Mouse (Mus musculus) CH12.LX (cell line): ENCODE results near the gene Ak9. TPM values are rescaled to one million over a fixed set of nuclear protein-coding genes. Genes with fewer than 3 reads are reported as not detected.
"Not testable (repeated sequence)": the region's sequence is repeated elsewhere in the genome, so short reads cannot be mapped to it uniquely, and the experiment has no call there.

ENCODE experiments used
- DNase-seq: peaks from one replicate; pipeline ENCODE4 v3.0.0-alpha.2; 2013; ENCODE audit errors: extremely low read depth
- H3K27ac ChIP-seq: 2 replicates; pipeline ENCODE4 v1.5.1; 2012; ENCODE audit warnings: low read depth, mild to moderate bottlenecking, control low read depth, moderate library complexity; ENCODE audit not compliant: insufficient read depth
- H3K27me3 ChIP-seq: replicated peaks from 2 replicates; pipeline ENCODE3; 2012; ENCODE audit warnings: inconsistent platforms
- H3K36me3 ChIP-seq, 2 experiments: replicated peaks in 1 of 2; 2 replicates each; pipeline versions ENCODE3 to v1.6.1; 2012; ENCODE audit warnings: inconsistent platforms in 1 of 2, low read length in 1 of 2, mild to moderate bottlenecking in 1 of 2, mixed read lengths in 1 of 2, moderate library complexity in 1 of 2; ENCODE audit not compliant: control insufficient read depth in 1 of 2, insufficient read depth in 1 of 2
- H3K4me1 ChIP-seq, 2 experiments: 2 replicates each; pipeline ENCODE4 v1.6.1; 2012; ENCODE audit warnings: inconsistent platforms in 1 of 2, moderate library complexity in 1 of 2; ENCODE audit not compliant: insufficient read depth in 2 of 2, control insufficient read depth in 1 of 2
- H3K4me2 ChIP-seq: 2 replicates; pipeline ENCODE4 v1.6.1; 2012; ENCODE audit warnings: low read depth, mild to moderate bottlenecking, control low read depth; ENCODE audit not compliant: poor library complexity, insufficient read depth, severe bottlenecking
- H3K4me3 ChIP-seq, 3 experiments: fragments of 150-350 bp in 1 of 3; sonication (generic) in 1 of 3; replicated peaks in 1 of 3; 2 replicates each; pipeline versions ENCODE3 to v1.5.1; 2011 to 2012; ENCODE audit warnings: low read depth in 2 of 3, low read length in 2 of 3, mild to moderate bottlenecking in 2 of 3, moderate library complexity in 2 of 3, control low read depth in 1 of 3, improper control_type of control experiment in 1 of 3, inconsistent platforms in 1 of 3, mixed read lengths in 1 of 3; ENCODE audit not compliant: poor library complexity in 1 of 3
- H3K79me2 ChIP-seq: replicated peaks from 2 replicates; pipeline ENCODE4 v1.6.1; 2012; ENCODE audit warnings: mild to moderate bottlenecking, moderate library complexity; ENCODE audit not compliant: control insufficient read depth, poor library complexity, insufficient read depth, severe bottlenecking; ENCODE audit errors: extremely low read depth
- H3K9ac ChIP-seq: 2 replicates; pipeline ENCODE4 v1.6.1; 2012; ENCODE audit warnings: low read depth, mild to moderate bottlenecking, control low read depth, moderate library complexity; ENCODE audit not compliant: insufficient read depth
- H3K9me3 ChIP-seq: replicated peaks from 2 replicates; pipeline ENCODE3; 2012; ENCODE audit warnings: low read length, inconsistent platforms, mixed read lengths
- CHD2 ChIP-seq: IDR thresholded peaks from 2 replicates; pipeline ENCODE4 v1.6.1; 2011; ENCODE audit warnings: low read length, improper control_type of control experiment
- CTCF ChIP-seq, 2 experiments: IDR thresholded peaks in 1 of 2; conservative IDR thresholded peaks in 1 of 2; 2 replicates each; pipeline ENCODE4 v1.5.1; 2011 to 2012; ENCODE audit warnings: low read depth in 2 of 2, low read length in 2 of 2, improper control_type of control experiment in 1 of 2, inconsistent platforms in 1 of 2, mild to moderate bottlenecking in 1 of 2, moderate library complexity in 1 of 2
- E2F4 ChIP-seq: IDR thresholded peaks from 2 replicates; pipeline ENCODE4 v1.6.1; 2011; ENCODE audit warnings: low read depth, low read length, improper control_type of control experiment; ENCODE audit not compliant: insufficient replicate concordance
- ELF1 ChIP-seq: IDR thresholded peaks from 2 replicates; pipeline ENCODE4 v1.6.1; 2014; ENCODE audit warnings: low read depth, mild to moderate bottlenecking, inconsistent platforms, low read length, improper control_type of control experiment
- ETS1 ChIP-seq: conservative IDR thresholded peaks from 2 replicates; pipeline ENCODE4 v1.6.1; 2012; ENCODE audit warnings: low read depth, mild to moderate bottlenecking, inconsistent platforms, low read length, improper control_type of control experiment, moderate library complexity
- GABPA ChIP-seq: IDR thresholded peaks from 2 replicates; pipeline ENCODE4 v1.6.1; 2012; ENCODE audit warnings: low read depth, low read length, improper control_type of control experiment, inconsistent platforms; ENCODE audit not compliant: insufficient replicate concordance
- HCFC1 ChIP-seq: IDR thresholded peaks from 2 replicates; pipeline ENCODE4 v1.6.1; 2012; ENCODE audit warnings: low read depth, mild to moderate bottlenecking, inconsistent platforms, low read length, improper control_type of control experiment
- JUN ChIP-seq: IDR thresholded peaks from 2 replicates; pipeline ENCODE4 v1.6.1; 2011; ENCODE audit warnings: low read depth, mild to moderate bottlenecking, low read length, improper control_type of control experiment, moderate library complexity; ENCODE audit not compliant: insufficient read depth
- JUND ChIP-seq: conservative IDR thresholded peaks from 2 replicates; pipeline ENCODE4 v1.6.1; 2011; ENCODE audit warnings: low read depth, low read length, improper control_type of control experiment
- MAFK ChIP-seq: IDR thresholded peaks from 2 replicates; pipeline ENCODE4 v1.6.1; 2011; ENCODE audit warnings: low read length, improper control_type of control experiment; ENCODE audit not compliant: insufficient replicate concordance
- MAZ ChIP-seq: IDR thresholded peaks from 2 replicates; pipeline ENCODE4 v1.6.1; 2012; ENCODE audit warnings: low read depth, mild to moderate bottlenecking, inconsistent platforms, low read length, improper control_type of control experiment, moderate library complexity
- MEF2A ChIP-seq: IDR thresholded peaks from 2 replicates; pipeline ENCODE4 v1.6.1; 2014; ENCODE audit warnings: low read depth, mild to moderate bottlenecking, inconsistent platforms, low read length, improper control_type of control experiment, borderline replicate concordance
- MXI1 ChIP-seq: IDR thresholded peaks from 2 replicates; pipeline ENCODE4 v1.6.1; 2011; ENCODE audit warnings: mild to moderate bottlenecking, low read depth, low read length, improper control_type of control experiment
- MYC ChIP-seq: IDR thresholded peaks from 2 replicates; pipeline ENCODE4 v1.6.1; 2011; ENCODE audit warnings: low read depth, mild to moderate bottlenecking, improper control_type of control experiment, low read length
- NELFE ChIP-seq: IDR thresholded peaks from 2 replicates; pipeline ENCODE4 v1.6.1; 2011; ENCODE audit warnings: low read depth, low read length, improper control_type of control experiment
- POLR2AphosphoS2 ChIP-seq: IDR thresholded peaks from 2 replicates; pipeline ENCODE4 v1.6.1; 2011; ENCODE audit warnings: low read depth, low read length, improper control_type of control experiment
- RAD21 ChIP-seq: IDR thresholded peaks from 2 replicates; pipeline ENCODE4 v1.6.1; 2011; ENCODE audit warnings: low read depth, mild to moderate bottlenecking, low read length, improper control_type of control experiment, moderate library complexity
- SIN3A ChIP-seq: IDR thresholded peaks from 2 replicates; pipeline ENCODE4 v1.6.1; 2012; ENCODE audit warnings: low read length, improper control_type of control experiment, inconsistent platforms
- SMC3 ChIP-seq: IDR thresholded peaks from 2 replicates; pipeline ENCODE4 v1.6.1; 2011; ENCODE audit warnings: low read depth, low read length, improper control_type of control experiment
- TBP ChIP-seq: conservative IDR thresholded peaks from 2 replicates; pipeline ENCODE4 v1.6.1; 2011; ENCODE audit warnings: low read depth, low read length, improper control_type of control experiment
- ZC3H11A ChIP-seq: IDR thresholded peaks from 2 replicates; pipeline ENCODE4 v1.6.1; 2012; ENCODE audit warnings: low read depth, mild to moderate bottlenecking, inconsistent platforms, low read length, improper control_type of control experiment
- ZKSCAN1 ChIP-seq: IDR thresholded peaks from 2 replicates; pipeline ENCODE4 v1.6.1; 2012; ENCODE audit warnings: low read depth, inconsistent platforms, low read length, improper control_type of control experiment, borderline replicate concordance
- ZMIZ1 ChIP-seq: IDR thresholded peaks from 2 replicates; pipeline ENCODE4 v1.6.1; 2012; ENCODE audit warnings: low read depth, mild to moderate bottlenecking, inconsistent platforms, low read length, improper control_type of control experiment
- ZNF384 ChIP-seq: IDR thresholded peaks from 2 replicates; pipeline ENCODE4 v1.6.1; 2012; ENCODE audit warnings: low read depth, low read length, improper control_type of control experiment, inconsistent platforms
- dilution Hi-C: fragments of 300-500 bp; cut with MboI; formaldehyde crosslinking; loops from 2 replicates; pipeline ENCODE4 v1.14.3; 2020; ENCODE audit warnings: low sequenced_read_pairs; ENCODE audit not compliant: extremely low pct_unique_long_range_greater_than_20kb, extremely low pct_ligation_motif_present
- in situ Hi-C: fragments of 300-500 bp; cut with MboI; formaldehyde crosslinking; loops from 3 replicates; pipeline ENCODE4 v1.14.3; 2019; ENCODE audit warnings: low sequenced_read_pairs, low pct_ligation_motif_present, low pct_unique_long_range_greater_than_20kb, mixed read lengths
- polyA plus RNA-seq: library from polyadenylated mRNA; unstranded; fragments of >175 nt; gene quantifications from 2 replicates; pipeline ENCODE4 v1.2.1, GENCODE M21; 2012; ENCODE audit warnings: low read depth; ENCODE audit not compliant: insufficient read length
- total RNA-seq, 2 experiments: library from RNA; depleted of rRNA; stranded (reverse); fragments of 300-350 nt in 1 of 2; fragments of >200 nt in 1 of 2; gene quantifications; 2 replicates each; pipeline ENCODE4 v1.2.3; 2012 to 2014

Gene Ak9
- total and polyA plus RNA-seq, 3 experiments, result 0.04 to 0.11 (median 0.07) TPM

DNA sequence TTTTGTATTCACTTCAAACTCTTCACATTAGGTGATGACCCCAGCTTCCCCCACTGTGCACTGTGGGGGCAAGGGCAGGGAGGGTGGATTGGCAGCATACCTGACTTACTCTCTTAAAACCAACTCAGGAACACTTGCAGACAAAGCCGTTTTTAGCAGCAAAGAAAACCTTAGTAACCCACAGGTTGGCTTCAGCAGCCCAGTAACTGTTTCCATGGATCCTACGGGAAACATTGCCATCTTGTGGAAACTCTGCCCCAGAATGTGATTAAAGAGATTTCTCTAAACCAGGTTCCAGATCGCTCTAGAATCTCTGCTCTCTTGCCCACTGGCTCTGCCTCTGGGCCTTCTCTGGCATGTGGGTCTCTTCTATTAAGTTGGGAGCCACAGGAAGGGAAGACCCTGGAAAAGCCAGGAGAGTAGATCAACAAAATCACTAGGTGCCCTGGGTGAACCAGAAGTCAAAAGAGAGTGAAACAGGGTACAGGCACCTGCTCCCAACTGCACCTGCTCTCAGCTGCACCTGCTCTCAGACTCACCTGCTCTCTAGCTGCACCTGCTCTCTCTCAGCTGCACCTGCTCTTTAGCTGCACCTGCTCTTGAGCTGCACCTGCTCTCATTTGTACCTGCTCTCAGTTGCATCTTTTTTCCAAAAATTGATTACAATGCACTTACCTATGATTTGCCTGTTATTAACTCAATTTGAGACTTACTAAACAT, 100.3 kb downstream of the Ak9 start:
- Histone ChIP-seq H3K27me3 (no peaks in the 10 kb centered on the region), H3K4me2 (no peak overlapping the region), H3K79me2 (no peaks in the 10 kb centered on the region), H3K9ac (no peak overlapping the region), H3K9me3 (no peaks in the 10 kb centered on the region), H3K4me3 (no peak overlapping the region), H3K27ac (no peak overlapping the region), H3K36me3 (no peaks in the 10 kb centered on the region), H3K4me1 (0 out of 4 replicates have a peak, but pooled peaks cover 0 to 2% of the 10 kb centered on the region in 2 experiments)
- dilution Hi-C loops, result no loop called here
- TF ChIP-seq ZNF384, result no peak
- no peak for TF ChIP-seq MYC
- peak; percentile 41 for TF ChIP-seq RAD21
- no peak for TF ChIP-seq JUND
- TF ChIP-seq MAZ, result no peak
- TF ChIP-seq ZMIZ1, result no peak
- TF ChIP-seq SIN3A, result no peak
- no peak for TF ChIP-seq GABPA
- TF ChIP-seq SMC3, result peak; percentile 20
- no peak for TF ChIP-seq ZKSCAN1
- no peak for TF ChIP-seq E2F4
- TF ChIP-seq MXI1, result no peak
- no peak for TF ChIP-seq ELF1
- no peak for TF ChIP-seq HCFC1
- TF ChIP-seq CTCF (conservative IDR thresholded peaks at IDR 0.05 in 1 of 2, IDR thresholded peaks at IDR 0.05 in 1 of 2; ENCODE audit: low read depth in 2 of 2, low read length in 2 of 2), result peak in 1 of 2 experiments; percentile 35; a peak in 2 of 4 replicates
- no peak for TF ChIP-seq TBP
- TF ChIP-seq MEF2A, result no peak
- TF ChIP-seq ZC3H11A, result no peak
- no peak for TF ChIP-seq JUN
- no peak for TF ChIP-seq MAFK
- TF ChIP-seq ETS1, result no peak
- no peak for TF ChIP-seq POLR2AphosphoS2
- no peak for TF ChIP-seq NELFE
- TF ChIP-seq CHD2, result no peak
- in situ Hi-C loops, result loop anchor here (25.0 kb wide), 2 partner anchors 283 to 392 kb away; no protein-coding TSS in a partner anchor
- DNase-seq, result no peak

DNA sequence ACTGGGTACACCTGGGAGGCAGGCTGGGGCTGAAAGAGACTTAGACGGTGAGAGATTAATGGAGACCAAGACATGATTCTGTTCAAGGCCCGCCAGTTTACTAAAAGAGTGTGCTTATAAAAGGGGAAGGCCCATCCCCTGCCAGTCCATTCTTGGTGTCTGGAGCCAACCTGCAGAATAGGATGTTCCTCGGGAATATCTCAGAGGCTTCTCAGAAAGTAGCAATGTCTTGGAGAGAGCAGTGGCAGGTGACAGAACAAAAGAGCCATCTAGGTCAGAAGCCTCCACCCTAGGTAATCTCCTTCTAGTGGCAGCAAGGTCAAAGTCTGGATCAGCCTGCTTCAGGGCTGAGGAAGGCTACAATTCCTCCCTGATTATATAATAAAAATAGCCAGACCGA, 106.4 kb downstream of the Ak9 start:
- H3K36me3 ChIP-seq, H3K9me3 ChIP-seq, H3K4me1 ChIP-seq, dilution Hi-C loops, DNase-seq, H3K27me3 ChIP-seq, H3K27ac ChIP-seq, H3K79me2 ChIP-seq, H3K4me2 ChIP-seq, H3K9ac ChIP-seq, H3K4me3 ChIP-seq: not testable (repeated sequence)
- in situ Hi-C loops, result loop anchor here (25.0 kb wide), 2 partner anchors 277 to 398 kb away; no protein-coding TSS in a partner anchor

DNA sequence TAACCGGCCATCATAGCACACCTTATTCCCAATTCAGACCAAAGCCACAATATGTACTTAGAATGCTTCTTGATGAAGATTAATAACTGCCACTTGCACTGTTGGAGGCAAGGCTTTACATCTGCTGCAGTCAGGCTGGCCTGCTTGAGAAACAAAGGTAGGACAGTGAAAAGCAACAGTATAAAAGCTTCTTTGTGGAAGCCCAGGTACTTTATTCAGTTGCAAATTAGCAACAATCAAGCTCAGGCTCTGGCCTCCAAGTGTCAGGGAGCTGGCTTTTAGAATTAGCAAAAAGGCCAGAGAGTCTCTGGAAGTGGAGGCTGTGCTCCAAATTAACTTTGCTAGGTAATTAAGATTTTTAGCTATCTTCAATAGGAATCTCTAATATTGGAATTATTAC, 107.0 kb downstream of the Ak9 start:
- H3K9me3 ChIP-seq, H3K9ac ChIP-seq, H3K36me3 ChIP-seq, H3K4me2 ChIP-seq, DNase-seq, H3K27ac ChIP-seq, H3K79me2 ChIP-seq, H3K4me3 ChIP-seq, H3K4me1 ChIP-seq, dilution Hi-C loops, H3K27me3 ChIP-seq: not testable (repeated sequence)
- in situ Hi-C loops, result loop anchor here (25.0 kb wide), 2 partner anchors 276 to 399 kb away; no protein-coding TSS in a partner anchor
